Mouse (Mus musculus): ENCODE measurements at regions not wholly inside any gene's neighbourhood (a gene's known extent, or its start where the extent isn't known, plus 50 kb on each side); places are given as distances from the start of the nearest gene placed in this dataset.

DNA sequence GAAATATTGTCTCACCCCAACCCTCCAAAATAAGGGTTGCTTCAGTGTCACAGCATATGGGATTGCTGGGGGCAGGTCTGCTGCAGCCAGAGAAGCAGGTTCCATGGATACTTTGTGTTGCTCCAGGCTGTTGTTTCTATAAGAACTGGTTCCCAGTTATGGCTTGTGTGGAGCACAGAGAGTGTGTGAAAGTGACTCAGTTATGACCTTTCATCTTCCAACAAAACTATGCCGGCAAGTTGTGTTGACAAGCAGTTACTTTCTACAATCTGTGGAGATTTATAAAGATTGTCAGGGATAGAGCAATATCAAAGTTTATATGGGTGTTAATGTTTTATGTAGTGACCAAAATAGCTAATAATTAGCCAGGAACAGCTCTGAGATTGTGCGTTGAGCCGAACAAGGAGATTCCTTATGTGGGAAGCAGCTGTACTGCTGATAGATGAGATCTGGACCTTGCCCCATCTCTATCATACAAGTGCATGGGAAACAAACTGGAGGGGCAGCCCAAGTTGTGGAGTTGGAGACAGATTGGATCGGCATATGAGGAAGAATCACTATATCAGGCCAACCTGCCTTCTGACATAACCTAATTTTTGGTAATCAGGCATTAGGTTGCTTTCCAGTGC, 305.1 kb downstream of the Zfp619 start:
- no peak for DNase-seq
- TF ChIP-seq CTCF (IDR thresholded peaks at IDR 0.05) (no peak), EP300 (IDR thresholded peaks at IDR 0.05; ENCODE audit: insufficient read depth, low read depth, low read length) (no peak), POLR2A (IDR thresholded peaks at IDR 0.05; ENCODE audit: insufficient read depth, low read depth, low read length) (no peak)

DNA sequence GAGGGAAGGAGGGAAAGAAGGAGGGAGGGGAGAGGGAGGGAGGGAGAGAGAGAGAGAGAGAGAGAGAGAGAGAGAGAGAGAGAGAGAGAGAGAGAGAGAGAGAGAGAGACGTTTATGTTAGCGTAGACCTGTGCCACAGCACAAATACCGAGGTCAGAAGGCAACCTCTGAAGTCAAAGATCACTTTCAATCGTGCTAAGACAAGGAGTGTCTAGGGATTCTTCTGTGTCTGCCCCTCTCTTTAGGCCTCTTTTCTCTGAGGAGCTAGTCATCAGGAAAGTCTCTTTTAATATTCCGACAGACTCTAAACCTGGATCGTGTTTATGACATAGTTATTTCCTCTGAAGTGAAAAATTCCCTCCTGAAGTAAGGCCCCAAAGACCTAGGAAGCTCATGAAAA, 310.8 kb downstream of the Zfp619 start:
- intact Hi-C loops (cut with DNase I), result no loop called here
- WGBS, result 63% methylated on average over 6 of the region's 6 CpGs
- no peaks in the 10 kb centered on the region for H3K36me3 ChIP-seq (ENCODE audit: control insufficient read depth, insufficient read depth, low read length)
- H3K27me3 ChIP-seq (ENCODE audit: control insufficient read depth, insufficient read depth, low read length), result no peaks in the 10 kb centered on the region
- no peak for DNase-seq
- H3K79me2 ChIP-seq (replicated peaks; ENCODE audit: control insufficient read depth, insufficient read depth, low read length), result no peaks in the 10 kb centered on the region
- H3K9ac ChIP-seq (ENCODE audit: low read depth, low read length), result no peak overlapping the region
- no peak for TF ChIP-seq POLR2A (IDR thresholded peaks at IDR 0.05; ENCODE audit: insufficient read depth, low read depth, low read length)
- no peak for TF ChIP-seq EP300 (IDR thresholded peaks at IDR 0.05; ENCODE audit: insufficient read depth, low read depth, low read length)
- no peak for TF ChIP-seq CTCF (IDR thresholded peaks at IDR 0.05)
- no peak overlapping the region for H3K27ac ChIP-seq
- H3K4me1 ChIP-seq (ENCODE audit: control insufficient read depth, insufficient read depth, low read length), result no peaks in the 10 kb centered on the region
- no peak overlapping the region for H3K4me3 ChIP-seq

More for the DNA sequence above, 305.1 kb downstream of the Zfp619 start:
- Histone ChIP-seq H3K79me2 (replicated peaks; ENCODE audit: control insufficient read depth, insufficient read depth, low read length) (no peaks in the 10 kb centered on the region), H3K4me3 (no peak overlapping the region), H3K4me1 (ENCODE audit: control insufficient read depth, insufficient read depth, low read length) (no peaks in the 10 kb centered on the region), H3K27me3 (ENCODE audit: control insufficient read depth, insufficient read depth, low read length) (no peaks in the 10 kb centered on the region), H3K27ac (no peak overlapping the region), H3K36me3 (ENCODE audit: control insufficient read depth, insufficient read depth, low read length) (no peaks in the 10 kb centered on the region), H3K9ac (ENCODE audit: low read depth, low read length) (no peak overlapping the region)
- 84% methylated on average over 4 of the region's 4 CpGs for WGBS
- intact Hi-C loops (cut with DNase I), result no loop called here

DNA sequence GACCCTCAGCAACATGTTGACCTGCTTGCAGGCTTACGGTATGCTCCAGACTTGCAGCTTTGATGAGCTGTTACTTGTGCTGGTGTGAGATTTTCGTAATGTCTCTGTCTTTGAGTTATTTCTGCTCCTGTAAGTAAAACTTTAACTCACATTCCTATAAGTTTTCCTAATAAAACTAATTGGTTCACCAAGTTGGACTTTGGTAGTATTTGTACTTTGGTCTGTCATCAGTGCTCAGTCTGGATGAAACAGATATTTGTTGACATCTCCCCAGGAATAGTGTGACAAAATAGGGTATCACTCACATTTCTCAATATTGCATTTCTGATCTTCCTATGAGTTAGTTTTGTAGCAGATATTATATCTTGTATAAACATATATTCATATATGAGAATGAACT, 313.3 kb downstream of the Zfp619 start:
- Histone ChIP-seq H3K9ac (ENCODE audit: low read depth, low read length) (no peak overlapping the region), H3K36me3 (ENCODE audit: control insufficient read depth, insufficient read depth, low read length) (no peaks in the 10 kb centered on the region), H3K27ac (no peak overlapping the region), H3K4me3 (no peak overlapping the region), H3K79me2 (replicated peaks; ENCODE audit: control insufficient read depth, insufficient read depth, low read length) (no peaks in the 10 kb centered on the region), H3K4me1 (ENCODE audit: control insufficient read depth, insufficient read depth, low read length) (no peaks in the 10 kb centered on the region), H3K27me3 (ENCODE audit: control insufficient read depth, insufficient read depth, low read length) (no peaks in the 10 kb centered on the region)
- DNase-seq, result no peak
- intact Hi-C loops (cut with DNase I), result no loop called here
- 75% methylated on average over 2 of the region's 2 CpGs for WGBS
- TF ChIP-seq EP300 (IDR thresholded peaks at IDR 0.05; ENCODE audit: insufficient read depth, low read depth, low read length), result no peak
- TF ChIP-seq POLR2A (IDR thresholded peaks at IDR 0.05; ENCODE audit: insufficient read depth, low read depth, low read length), result no peak
- no peak for TF ChIP-seq CTCF (IDR thresholded peaks at IDR 0.05)

DNA sequence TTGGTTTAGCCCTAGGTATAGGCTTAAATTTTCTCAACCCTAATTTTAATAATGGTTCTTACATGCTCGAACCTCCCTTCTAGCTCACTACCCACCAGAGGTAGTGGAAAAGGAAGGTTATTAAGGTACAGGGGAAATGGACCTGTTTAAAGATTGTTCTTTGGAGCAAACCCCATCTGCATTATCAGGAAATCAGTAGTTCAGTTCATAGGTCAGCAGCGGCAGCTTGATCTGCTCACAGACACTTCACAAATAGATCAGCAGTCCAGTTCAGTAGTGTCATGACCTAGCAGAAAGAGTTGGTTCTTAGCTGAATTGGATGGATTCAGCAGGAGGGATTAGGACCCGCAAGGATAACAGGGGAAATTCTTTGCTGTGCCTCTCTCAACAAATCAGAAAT, 324.4 kb downstream of the Zfp619 start:
- H3K27me3 ChIP-seq (ENCODE audit: control insufficient read depth, insufficient read depth, low read length), result no peaks in the 10 kb centered on the region
- intact Hi-C loops (cut with DNase I), result loop anchor here (10.0 kb wide), 1 partner anchor 233 kb away; no protein-coding TSS in a partner anchor

DNA sequence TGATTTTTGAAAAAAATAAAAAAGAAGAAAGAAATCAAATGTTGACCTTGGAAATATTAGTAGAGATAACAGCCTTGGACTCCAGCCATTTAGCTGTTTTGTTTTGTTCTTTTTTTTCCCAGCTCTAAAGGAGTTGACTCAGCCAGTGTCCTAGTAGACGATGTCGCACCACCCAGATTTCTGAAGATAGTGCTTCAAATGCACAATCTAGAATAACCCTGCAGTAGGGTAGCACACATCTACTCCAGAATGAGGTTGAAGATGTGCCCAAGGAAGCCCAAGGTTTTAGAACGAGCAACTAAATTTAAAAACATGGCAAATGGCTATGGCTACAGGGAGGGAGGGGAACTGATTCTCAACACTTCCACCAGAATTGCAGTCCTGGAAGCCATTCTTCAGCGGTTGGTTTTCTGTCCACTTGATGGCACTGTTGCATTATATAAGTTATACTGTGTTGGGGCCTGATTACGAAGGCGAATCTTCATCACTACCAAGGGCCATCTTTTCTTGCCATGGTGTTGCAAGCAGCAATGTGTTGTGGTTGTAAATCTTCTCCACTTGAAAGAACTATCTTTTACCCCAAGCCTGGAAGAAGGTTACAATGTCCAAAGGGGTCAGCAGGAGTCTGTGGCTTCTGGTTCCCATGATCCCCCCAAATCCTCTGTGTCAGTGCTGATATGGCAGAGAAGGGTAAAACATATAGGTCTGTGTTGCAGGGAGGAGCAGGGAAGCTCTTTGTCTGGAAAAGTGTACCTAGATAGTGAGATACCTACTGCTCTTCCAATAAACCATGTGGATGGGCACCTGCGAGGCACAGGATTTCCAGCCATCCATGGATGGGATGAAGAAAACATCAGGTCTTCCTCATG, 330.6 kb downstream of the Zfp619 start:
- intact Hi-C loops (cut with DNase I), result loop anchor here (1.0 to 10.0 kb wide), 3 partner anchors 227 to 1095 kb away; no protein-coding TSS in a partner anchor
- WGBS, result 32% methylated on average over 7 of the region's 7 CpGs
- no peaks in the 10 kb centered on the region for H3K27me3 ChIP-seq (ENCODE audit: control insufficient read depth, insufficient read depth, low read length)
- no peaks in the 10 kb centered on the region for H3K4me1 ChIP-seq (ENCODE audit: control insufficient read depth, insufficient read depth, low read length)
- no peaks in the 10 kb centered on the region for H3K36me3 ChIP-seq (ENCODE audit: control insufficient read depth, insufficient read depth, low read length)
- H3K79me2 ChIP-seq (replicated peaks; ENCODE audit: control insufficient read depth, insufficient read depth, low read length), result no peaks in the 10 kb centered on the region
- H3K9ac ChIP-seq (ENCODE audit: low read depth, low read length), result no peak overlapping the region
- DNase-seq, result peak; percentile 10 to 23
- TF ChIP-seq EP300 (IDR thresholded peaks at IDR 0.05; ENCODE audit: insufficient read depth, low read depth, low read length), result no peak
- no peak for TF ChIP-seq POLR2A (IDR thresholded peaks at IDR 0.05; ENCODE audit: insufficient read depth, low read depth, low read length)
- TF ChIP-seq CTCF (IDR thresholded peaks at IDR 0.05), result peak; percentile 75
- H3K4me3 ChIP-seq, result no peak overlapping the region
- H3K27ac ChIP-seq, result no peak overlapping the region

More for the DNA sequence above, 324.4 kb downstream of the Zfp619 start:
- Histone ChIP-seq H3K4me3 (no peak overlapping the region), H3K9ac (ENCODE audit: low read depth, low read length) (no peak overlapping the region), H3K27ac (no peak overlapping the region), H3K36me3 (ENCODE audit: control insufficient read depth, insufficient read depth, low read length) (no peaks in the 10 kb centered on the region), H3K79me2 (replicated peaks; ENCODE audit: control insufficient read depth, insufficient read depth, low read length) (no peaks in the 10 kb centered on the region), H3K4me1 (ENCODE audit: control insufficient read depth, insufficient read depth, low read length) (no peaks in the 10 kb centered on the region)
- no peak for DNase-seq
- 68% methylated on average over 3 of the region's 3 CpGs for WGBS
- no peak for TF ChIP-seq EP300 (IDR thresholded peaks at IDR 0.05; ENCODE audit: insufficient read depth, low read depth, low read length)
- TF ChIP-seq POLR2A (IDR thresholded peaks at IDR 0.05; ENCODE audit: insufficient read depth, low read depth, low read length), result no peak
- TF ChIP-seq CTCF (IDR thresholded peaks at IDR 0.05), result no peak

DNA sequence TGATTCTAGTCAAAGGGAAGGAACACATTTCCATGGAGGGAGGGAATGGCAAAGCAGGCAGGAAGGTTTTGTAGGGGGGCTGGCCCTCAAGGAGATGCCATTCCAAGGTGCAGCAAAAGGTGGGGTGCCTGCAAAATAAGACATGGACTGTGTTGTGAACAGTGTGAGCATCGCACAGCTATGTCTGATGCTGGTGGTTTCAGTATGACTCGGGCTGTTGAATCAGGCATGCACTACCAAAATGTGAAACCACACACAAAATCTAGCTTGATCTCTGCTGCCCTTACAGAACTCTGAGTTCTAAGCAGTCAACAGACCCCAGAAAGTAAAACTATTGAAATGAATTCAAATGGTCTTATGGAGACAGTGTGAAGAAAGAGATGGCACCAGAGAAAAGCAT, 339.7 kb downstream of the Zfp619 start:
- Histone ChIP-seq H3K27me3 (ENCODE audit: control insufficient read depth, insufficient read depth, low read length) (no peaks in the 10 kb centered on the region), H3K36me3 (ENCODE audit: control insufficient read depth, insufficient read depth, low read length) (no peaks in the 10 kb centered on the region), H3K79me2 (replicated peaks; ENCODE audit: control insufficient read depth, insufficient read depth, low read length) (no peaks in the 10 kb centered on the region), H3K9ac (ENCODE audit: low read depth, low read length) (no peak overlapping the region), H3K4me1 (ENCODE audit: control insufficient read depth, insufficient read depth, low read length) (no peaks in the 10 kb centered on the region), H3K27ac (no peak overlapping the region), H3K4me3 (no peak overlapping the region)
- DNase-seq, result no peak
- TF ChIP-seq CTCF (IDR thresholded peaks at IDR 0.05), result no peak
- no peak for TF ChIP-seq EP300 (IDR thresholded peaks at IDR 0.05; ENCODE audit: insufficient read depth, low read depth, low read length)
- no peak for TF ChIP-seq POLR2A (IDR thresholded peaks at IDR 0.05; ENCODE audit: insufficient read depth, low read depth, low read length)
- intact Hi-C loops (cut with DNase I), result no loop called here
- WGBS, result 88% methylated on average over 2 of the region's 2 CpGs

Data from heart, adult 2 months (tissue).